Mouse (Mus musculus) megakaryocyte, embryonic 14.5 days (primary cell): ENCODE results near the gene Fdx1l.

Source experiments
- FLI1 ChIP-seq: IDR thresholded peaks from 2 replicates; pipeline ENCODE4 v1.6.1; 2012; ENCODE audit warnings: low read length, inconsistent platforms, mixed read lengths
- GATA1 ChIP-seq: IDR thresholded peaks from 3 replicates; pipeline ENCODE4 v1.6.1; 2012; ENCODE audit warnings: mixed read lengths, low read length, inconsistent platforms, borderline replicate concordance

DNA sequence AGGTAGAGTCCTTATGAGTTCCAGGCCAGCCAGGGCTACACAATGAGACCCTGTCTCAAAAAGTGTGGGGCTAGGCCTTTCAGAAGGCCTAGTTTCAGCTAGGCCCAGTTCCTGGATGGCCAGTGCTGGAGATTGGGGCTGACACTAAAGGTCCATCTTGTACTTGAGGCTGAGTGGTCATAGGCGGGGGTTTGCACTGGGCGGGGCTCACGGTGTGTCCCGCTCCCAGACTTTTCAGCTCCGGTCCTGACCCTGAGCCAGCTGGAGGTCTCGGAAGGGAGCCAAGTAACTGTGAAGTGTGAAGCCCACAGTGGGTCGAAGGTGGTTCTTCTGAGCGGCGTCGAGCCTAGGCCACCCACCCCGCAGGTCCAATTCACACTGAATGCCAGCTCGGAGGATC is 46.6 kb downstream of the Fdx1l start:
- TF ChIP-seq GATA1, result no peak
- no peak for TF ChIP-seq FLI1
